Mouse (Mus musculus): ENCODE results near the gene Stk35. TPM values are rescaled to one million over a fixed set of nuclear protein-coding genes. Genes with fewer than 3 reads are reported as not detected.

Stk35 gene
- polyA plus RNA-seq, 1 experiment = 12.9 TPM

DNA sequence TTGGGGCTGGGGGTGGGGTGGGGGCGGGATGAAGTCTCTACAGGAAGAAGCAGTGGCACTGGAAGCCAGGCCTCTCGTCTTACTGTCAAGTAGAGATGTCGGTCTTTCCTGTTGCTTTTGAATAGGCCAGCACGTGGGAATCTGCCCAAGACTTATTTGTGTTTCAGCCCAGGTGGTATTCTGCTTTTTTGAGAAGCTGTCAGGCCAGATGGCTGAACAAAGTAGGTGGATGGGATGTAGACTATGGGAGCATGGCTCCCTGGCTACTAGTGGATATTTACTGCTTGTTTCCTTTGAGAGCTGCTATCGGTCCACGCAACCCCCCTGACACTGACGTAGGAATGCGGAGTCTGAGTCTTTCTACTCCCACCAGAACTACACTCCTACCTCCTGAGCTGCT is 20.7 kb downstream of the Stk35 start:
- H3K79me2 ChIP-seq (ENCODE audit: control insufficient read depth, insufficient read depth) = peaks cover 97% of the 10 kb centered on the region
- no peak overlapping the region for H3ac ChIP-seq (ENCODE audit: control insufficient read depth, insufficient read length, low read depth)
- TF ChIP-seq CTCF (IDR thresholded peaks at IDR 0.05; ENCODE audit: control insufficient read depth, insufficient read depth, insufficient read length) = no peak
- no peak for TF ChIP-seq FOSL1 (IDR thresholded peaks at IDR 0.05; ENCODE audit: insufficient read depth, low read length, poor library complexity, severe bottlenecking)
- no peak for TF ChIP-seq MYOD1 (IDR thresholded peaks at IDR 0.05; ENCODE audit: control insufficient read depth, insufficient read length, low read depth)
- TF ChIP-seq MAX (IDR thresholded peaks at IDR 0.05) = no peak
- TF ChIP-seq CEBPB (IDR thresholded peaks at IDR 0.05; ENCODE audit: low read depth) = no peak
- no peak for TF ChIP-seq USF1 (IDR thresholded peaks at IDR 0.05; ENCODE audit: low read depth)
- TF ChIP-seq MYOG (IDR thresholded peaks at IDR 0.05; ENCODE audit: control insufficient read depth, extremely low read depth, insufficient read length) = no peak
- H3K27me3 ChIP-seq (ENCODE audit: control insufficient read depth, insufficient read depth, insufficient read length) = no peaks in the 10 kb centered on the region
- peaks cover 66% of the 10 kb centered on the region for H3K36me3 ChIP-seq (ENCODE audit: control insufficient read depth, insufficient read depth)
- no peak overlapping the region for H3K4me3 ChIP-seq (ENCODE audit: insufficient read depth, poor library complexity, severe bottlenecking)
- peaks cover 80% of the 10 kb centered on the region for H3K79me3 ChIP-seq (ENCODE audit: low read depth)

DNA sequence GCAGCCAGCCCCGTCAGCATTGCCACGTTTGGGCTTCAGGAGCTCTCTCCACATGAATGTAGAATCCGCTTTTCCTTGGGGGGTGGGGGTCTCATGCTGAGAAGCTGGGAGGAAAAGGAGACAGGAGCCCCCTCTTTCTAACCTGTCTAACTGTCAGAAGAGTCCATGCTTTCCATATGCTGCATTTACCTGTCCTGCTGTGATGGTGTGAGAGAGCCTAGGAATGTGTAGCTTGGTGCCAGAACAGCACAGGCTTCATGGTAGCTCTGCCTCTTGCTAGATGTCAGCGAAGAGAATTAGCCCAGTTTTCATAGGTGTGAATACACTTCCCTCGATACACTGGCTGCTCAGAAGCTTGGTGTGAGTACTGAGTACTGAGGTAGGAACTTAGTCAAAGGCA is 21.3 kb downstream of the Stk35 start:
- no peak for TF ChIP-seq USF1 (IDR thresholded peaks at IDR 0.05; ENCODE audit: low read depth)
- TF ChIP-seq MYOD1 (IDR thresholded peaks at IDR 0.05; ENCODE audit: control insufficient read depth, insufficient read length, low read depth) = no peak
- no peak for TF ChIP-seq MAX (IDR thresholded peaks at IDR 0.05)
- no peak for TF ChIP-seq CTCF (IDR thresholded peaks at IDR 0.05; ENCODE audit: control insufficient read depth, insufficient read depth, insufficient read length)
- no peak for TF ChIP-seq CEBPB (IDR thresholded peaks at IDR 0.05; ENCODE audit: low read depth)
- no peak for TF ChIP-seq MYOG (IDR thresholded peaks at IDR 0.05; ENCODE audit: control insufficient read depth, extremely low read depth, insufficient read length)
- Histone ChIP-seq H3K27me3 (ENCODE audit: control insufficient read depth, insufficient read depth, insufficient read length) (no peaks in the 10 kb centered on the region), H3K79me2 (ENCODE audit: control insufficient read depth, insufficient read depth) (peaks cover 97% of the 10 kb centered on the region), H3ac (ENCODE audit: control insufficient read depth, insufficient read length, low read depth) (no peak overlapping the region), H3K79me3 (ENCODE audit: low read depth) (peaks cover 78% of the 10 kb centered on the region), H3K36me3 (ENCODE audit: control insufficient read depth, insufficient read depth) (peaks cover 65% of the 10 kb centered on the region), H3K4me3 (ENCODE audit: insufficient read depth, poor library complexity, severe bottlenecking) (no peak overlapping the region)

DNA sequence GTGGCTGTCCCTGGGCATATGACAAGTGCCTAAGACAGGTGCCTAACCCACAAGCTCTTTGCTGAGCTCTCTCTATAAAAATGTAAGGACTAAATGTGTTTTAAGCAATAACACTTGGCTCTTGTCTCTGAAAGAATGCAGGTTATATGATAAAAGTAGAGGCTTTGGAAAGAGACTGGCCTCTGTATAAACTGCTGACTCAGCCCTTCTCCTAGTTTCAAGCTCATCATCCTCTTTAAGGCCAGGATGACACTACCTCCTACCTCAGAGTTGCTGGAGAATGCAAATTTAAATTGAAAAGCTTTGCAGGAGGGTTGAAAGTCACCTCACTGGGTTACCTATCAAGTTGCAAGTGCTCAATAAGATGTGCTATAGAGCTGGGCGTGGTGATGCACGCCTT is 23.0 kb downstream of the Stk35 start:
- H3K36me3 ChIP-seq (ENCODE audit: control insufficient read depth, insufficient read depth) = peaks cover 65% of the 10 kb centered on the region

GRCm38 (mm10) chr2:129824254-129824653 is 23.9 kb downstream of the Stk35 start:
- Histone ChIP-seq H3K4me3 (ENCODE audit: insufficient read depth, poor library complexity, severe bottlenecking) (no peak overlapping the region), H3K36me3 (ENCODE audit: control insufficient read depth, insufficient read depth) (peaks cover 65% of the 10 kb centered on the region), H3K27me3 (ENCODE audit: control insufficient read depth, insufficient read depth, insufficient read length) (no peaks in the 10 kb centered on the region), H3K79me2 (ENCODE audit: control insufficient read depth, insufficient read depth) (peaks cover 79% of the 10 kb centered on the region), H3ac (ENCODE audit: control insufficient read depth, insufficient read length, low read depth) (no peak overlapping the region), H3K79me3 (ENCODE audit: low read depth) (peaks cover 55% of the 10 kb centered on the region)
- TF ChIP-seq CEBPB (IDR thresholded peaks at IDR 0.05; ENCODE audit: low read depth) = no peak
- no peak for TF ChIP-seq USF1 (IDR thresholded peaks at IDR 0.05; ENCODE audit: low read depth)
- TF ChIP-seq CTCF (IDR thresholded peaks at IDR 0.05; ENCODE audit: control insufficient read depth, insufficient read depth, insufficient read length) = no peak
- no peak for TF ChIP-seq FOSL1 (IDR thresholded peaks at IDR 0.05; ENCODE audit: insufficient read depth, low read length, poor library complexity, severe bottlenecking)
- no peak for TF ChIP-seq MYOD1 (IDR thresholded peaks at IDR 0.05; ENCODE audit: control insufficient read depth, insufficient read length, low read depth)
- TF ChIP-seq MYOG (IDR thresholded peaks at IDR 0.05; ENCODE audit: control insufficient read depth, extremely low read depth, insufficient read length) = no peak
- no peak for TF ChIP-seq MAX (IDR thresholded peaks at IDR 0.05)

More for the DNA sequence above, 23.0 kb downstream of the Stk35 start:
- Histone ChIP-seq H3ac (ENCODE audit: control insufficient read depth, insufficient read length, low read depth) (no peak overlapping the region), H3K27me3 (ENCODE audit: control insufficient read depth, insufficient read depth, insufficient read length) (no peaks in the 10 kb centered on the region), H3K79me3 (ENCODE audit: low read depth) (peaks cover 62% of the 10 kb centered on the region), H3K4me3 (ENCODE audit: insufficient read depth, poor library complexity, severe bottlenecking) (no peak overlapping the region), H3K79me2 (ENCODE audit: control insufficient read depth, insufficient read depth) (peaks cover 88% of the 10 kb centered on the region)
- TF ChIP-seq MYOD1 (IDR thresholded peaks at IDR 0.05; ENCODE audit: control insufficient read depth, insufficient read length, low read depth) (no peak), FOSL1 (IDR thresholded peaks at IDR 0.05; ENCODE audit: insufficient read depth, low read length, poor library complexity, severe bottlenecking) (no peak), MAX (IDR thresholded peaks at IDR 0.05) (no peak), CTCF (IDR thresholded peaks at IDR 0.05; ENCODE audit: control insufficient read depth, insufficient read depth, insufficient read length) (no peak), CEBPB (IDR thresholded peaks at IDR 0.05; ENCODE audit: low read depth) (no peak), USF1 (IDR thresholded peaks at IDR 0.05; ENCODE audit: low read depth) (no peak), MYOG (IDR thresholded peaks at IDR 0.05; ENCODE audit: control insufficient read depth, extremely low read depth, insufficient read length) (no peak)

DNA sequence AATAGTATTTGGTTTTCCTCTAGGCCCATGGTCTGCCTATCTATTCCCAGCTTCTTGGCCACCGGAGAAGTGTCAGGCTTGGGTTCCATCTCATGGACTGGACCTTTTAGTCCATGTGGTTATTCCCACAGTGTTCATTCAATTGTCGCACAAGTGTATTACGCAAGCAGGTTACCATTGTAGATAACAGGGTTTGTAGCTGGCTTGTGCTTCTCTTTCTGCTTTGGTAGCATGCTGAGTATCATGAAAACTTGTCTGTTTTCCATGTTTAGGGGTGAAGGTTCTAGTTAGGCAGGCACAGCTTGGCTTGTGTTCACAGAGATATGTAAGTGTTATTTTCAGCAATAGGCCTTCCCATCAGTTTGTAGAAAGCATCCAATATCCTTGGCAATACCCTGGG is 25.8 kb downstream of the Stk35 start:
- Histone ChIP-seq H3K4me3 (ENCODE audit: insufficient read depth, poor library complexity, severe bottlenecking) (no peak overlapping the region), H3K79me3 (ENCODE audit: low read depth) (peaks cover 37% of the 10 kb centered on the region), H3ac (ENCODE audit: control insufficient read depth, insufficient read length, low read depth) (no peak overlapping the region), H3K27me3 (ENCODE audit: control insufficient read depth, insufficient read depth, insufficient read length) (no peaks in the 10 kb centered on the region), H3K36me3 (ENCODE audit: control insufficient read depth, insufficient read depth) (peaks cover 61% of the 10 kb centered on the region), H3K79me2 (ENCODE audit: control insufficient read depth, insufficient read depth) (peaks cover 60% of the 10 kb centered on the region)
- TF ChIP-seq MYOG (IDR thresholded peaks at IDR 0.05; ENCODE audit: control insufficient read depth, extremely low read depth, insufficient read length) (no peak), MYOD1 (IDR thresholded peaks at IDR 0.05; ENCODE audit: control insufficient read depth, insufficient read length, low read depth) (no peak), USF1 (IDR thresholded peaks at IDR 0.05; ENCODE audit: low read depth) (no peak), MAX (IDR thresholded peaks at IDR 0.05) (no peak), FOSL1 (IDR thresholded peaks at IDR 0.05; ENCODE audit: insufficient read depth, low read length, poor library complexity, severe bottlenecking) (no peak), CEBPB (IDR thresholded peaks at IDR 0.05; ENCODE audit: low read depth) (no peak), CTCF (IDR thresholded peaks at IDR 0.05; ENCODE audit: control insufficient read depth, insufficient read depth, insufficient read length) (no peak)

GRCm38 (mm10) chr2:129832993-129833392 is 32.7 kb downstream of the Stk35 start:
- no peaks in the 10 kb centered on the region for H3K27me3 ChIP-seq (ENCODE audit: control insufficient read depth, insufficient read depth, insufficient read length)
- no peak overlapping the region for H3K4me3 ChIP-seq (ENCODE audit: insufficient read depth, poor library complexity, severe bottlenecking)
- peaks cover 25% of the 10 kb centered on the region for H3K36me3 ChIP-seq (ENCODE audit: control insufficient read depth, insufficient read depth)
- no peak overlapping the region for H3ac ChIP-seq (ENCODE audit: control insufficient read depth, insufficient read length, low read depth)
- no peaks in the 10 kb centered on the region for H3K79me2 ChIP-seq (ENCODE audit: control insufficient read depth, insufficient read depth)
- no peaks in the 10 kb centered on the region for H3K79me3 ChIP-seq (ENCODE audit: low read depth)
- TF ChIP-seq MYOD1 (IDR thresholded peaks at IDR 0.05; ENCODE audit: control insufficient read depth, insufficient read length, low read depth) = no peak
- TF ChIP-seq MAX (IDR thresholded peaks at IDR 0.05) = no peak
- no peak for TF ChIP-seq CEBPB (IDR thresholded peaks at IDR 0.05; ENCODE audit: low read depth)
- no peak for TF ChIP-seq CTCF (IDR thresholded peaks at IDR 0.05; ENCODE audit: control insufficient read depth, insufficient read depth, insufficient read length)
- no peak for TF ChIP-seq MYOG (IDR thresholded peaks at IDR 0.05; ENCODE audit: control insufficient read depth, extremely low read depth, insufficient read length)
- no peak for TF ChIP-seq USF1 (IDR thresholded peaks at IDR 0.05; ENCODE audit: low read depth)
- TF ChIP-seq FOSL1 (IDR thresholded peaks at IDR 0.05; ENCODE audit: insufficient read depth, low read length, poor library complexity, severe bottlenecking) = no peak
